Mouse (Mus musculus) hindbrain, embryonic 10.5 days (tissue): ENCODE results near the gene Col3a1. TPM values are rescaled to one million over a fixed set of nuclear protein-coding genes. Genes with fewer than 3 reads are reported as not detected.

Source experiments
- DNase-seq: peaks from one replicate; pipeline ENCODE4 v3.0.0-alpha.2; 2017; ENCODE audit warnings: low spot score
- H3K27ac ChIP-seq: fragments of 300-500 bp; sonication (generic); 2 replicates; pipeline ENCODE4 v1.5.1; 2016; ENCODE audit warnings: mild to moderate bottlenecking, moderate library complexity
- H3K27me3 ChIP-seq: fragments of 300-500 bp; sonication (generic); 2 replicates; pipeline ENCODE4 v1.6.1; 2016; ENCODE audit warnings: mild to moderate bottlenecking; ENCODE audit not compliant: poor library complexity, insufficient read depth, severe bottlenecking
- H3K36me3 ChIP-seq: fragments of 300-500 bp; sonication (generic); 2 replicates; pipeline ENCODE4 v1.6.1; 2016; ENCODE audit warnings: mild to moderate bottlenecking, moderate library complexity
- H3K4me1 ChIP-seq: fragments of 300-500 bp; sonication (generic); replicated peaks from 2 replicates; pipeline ENCODE4 v1.6.1; 2016; ENCODE audit warnings: mild to moderate bottlenecking
- H3K4me3 ChIP-seq: fragments of 300-500 bp; sonication (generic); 2 replicates; pipeline ENCODE4 v1.5.1; 2016; ENCODE audit warnings: mild to moderate bottlenecking, moderate library complexity
- H3K9me3 ChIP-seq: fragments of 300-500 bp; sonication (generic); 2 replicates; pipeline ENCODE4 v1.6.1; 2016; ENCODE audit warnings: mild to moderate bottlenecking, moderate library complexity
- WGBS: fragments of 180-500 bp; shearing (Covaris S2); methylation state at CpG from one replicate; pipeline ENCODE4 v1.1.7; 2016; 5-methylcytosine and 5-hydroxymethylcytosine counted together
- polyA plus RNA-seq: library from polyadenylated mRNA; unstranded; fragments of >200 nt; fragmentation: Nextera tagmentation; extraction: Ambion mirVana; gene quantifications from 2 replicates; pipeline ENCODE4 v1.2.1, GENCODE M21; 2016

Gene Col3a1
- polyA plus RNA-seq, 1 experiment from 2014 or later = 385 TPM

DNA sequence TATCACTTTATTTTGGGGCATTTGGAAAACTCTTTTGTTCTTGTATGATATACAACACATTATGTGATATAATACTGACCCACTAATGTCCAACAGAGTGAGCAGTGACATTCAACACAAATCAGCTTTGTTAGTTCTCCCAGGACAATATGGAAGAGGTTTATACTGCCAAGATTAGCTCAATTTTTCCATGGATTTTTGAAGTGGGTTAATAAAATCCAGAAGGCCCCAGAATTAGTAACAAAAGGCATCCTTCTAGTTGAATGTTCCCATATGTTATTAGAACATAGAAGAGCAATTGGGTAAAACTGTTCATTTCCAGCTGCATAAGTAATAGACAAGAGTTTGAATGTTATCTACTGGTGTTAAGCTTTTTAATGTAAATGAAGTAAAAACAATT is 9.5 kb downstream of the Col3a1 start:
- H3K4me3 ChIP-seq = no peak overlapping the region
- no peaks in the 10 kb centered on the region for H3K4me1 ChIP-seq
- no peaks in the 10 kb centered on the region for H3K9me3 ChIP-seq
- no peaks in the 10 kb centered on the region for H3K27me3 ChIP-seq
- DNase-seq = no peak
- no peak overlapping the region for H3K27ac ChIP-seq
- H3K36me3 ChIP-seq = no peaks in the 10 kb centered on the region

DNA sequence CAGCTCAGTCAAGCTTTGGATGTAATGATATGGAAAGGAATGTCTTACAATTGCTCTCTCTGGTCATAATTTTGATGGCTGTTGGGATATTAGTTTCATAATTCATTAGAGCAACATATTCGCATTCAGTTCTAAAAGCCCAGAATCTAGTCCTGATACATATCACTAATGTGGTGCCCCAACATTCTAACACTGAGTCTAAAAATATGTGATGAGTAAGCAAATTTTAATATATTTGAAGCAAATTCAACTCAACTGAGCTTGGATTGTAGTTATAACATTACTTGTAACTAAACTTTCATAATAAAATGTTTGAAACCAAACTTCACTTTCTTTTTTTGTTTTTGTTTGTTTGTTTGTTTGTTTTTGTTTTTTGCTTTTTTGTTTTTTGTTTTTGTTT is 17.8 kb downstream of the Col3a1 start:
- WGBS = 92% methylated on average over 1 of the region's 1 CpGs

DNA sequence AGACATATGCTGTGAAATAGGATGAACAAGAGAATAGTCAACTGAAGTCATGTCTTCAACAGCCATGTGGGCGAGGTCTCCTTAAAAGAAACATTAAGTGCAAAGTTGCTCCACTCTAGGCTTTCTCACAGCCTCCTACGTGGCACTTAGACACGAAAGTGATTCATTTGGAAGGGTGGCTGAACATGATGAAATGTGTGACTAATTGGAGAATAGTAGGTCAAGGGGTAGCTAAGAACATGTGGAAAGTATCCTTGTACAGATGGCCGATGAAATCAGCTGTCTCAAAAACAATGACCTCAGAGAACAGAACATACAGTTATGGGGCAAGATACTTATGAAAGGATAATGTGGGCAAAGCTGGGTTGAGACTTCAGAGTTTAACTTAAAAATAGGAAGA is 44.6 kb downstream of the Col3a1 start:
- H3K9me3 ChIP-seq = no peaks in the 10 kb centered on the region
- WGBS = 68% methylated on average over 4 of the region's 4 CpGs
- no peaks in the 10 kb centered on the region for H3K36me3 ChIP-seq
- no peaks in the 10 kb centered on the region for H3K4me1 ChIP-seq
- H3K27me3 ChIP-seq = no peaks in the 10 kb centered on the region
- no peak for DNase-seq
- no peak overlapping the region for H3K27ac ChIP-seq
- no peak overlapping the region for H3K4me3 ChIP-seq

More for the DNA sequence above, 17.8 kb downstream of the Col3a1 start:
- H3K4me3 ChIP-seq = no peak overlapping the region
- no peaks in the 10 kb centered on the region for H3K27me3 ChIP-seq
- no peaks in the 10 kb centered on the region for H3K4me1 ChIP-seq
- no peaks in the 10 kb centered on the region for H3K36me3 ChIP-seq
- no peak for DNase-seq
- no peaks in the 10 kb centered on the region for H3K9me3 ChIP-seq
- no peak overlapping the region for H3K27ac ChIP-seq

DNA sequence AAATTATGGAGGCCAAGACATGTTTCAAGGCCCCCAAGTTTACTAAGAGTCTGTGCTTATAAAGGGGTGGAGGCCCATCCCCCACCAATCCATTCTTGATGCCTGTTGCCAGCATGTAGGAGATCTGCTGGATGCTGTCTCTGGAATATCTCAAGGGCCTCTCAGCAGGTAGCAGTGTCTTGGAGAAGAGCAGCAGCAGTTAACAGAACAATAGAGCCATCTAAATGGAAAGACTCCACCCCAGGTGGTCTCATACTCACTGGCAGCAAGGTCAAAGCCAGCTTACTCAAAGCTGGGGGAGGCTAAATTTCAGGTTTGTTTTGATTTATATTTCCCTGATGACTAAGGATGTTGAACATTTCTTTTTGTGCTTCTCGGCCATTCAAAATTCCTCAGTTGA is 46.7 kb downstream of the Col3a1 start:
- H3K9me3 ChIP-seq = no peaks in the 10 kb centered on the region
- H3K4me3 ChIP-seq = no peak overlapping the region
- WGBS = 76% methylated on average over 1 of the region's 1 CpGs
- no peaks in the 10 kb centered on the region for H3K4me1 ChIP-seq
- H3K36me3 ChIP-seq = no peaks in the 10 kb centered on the region
- no peak for DNase-seq
- H3K27ac ChIP-seq = no peak overlapping the region
- no peaks in the 10 kb centered on the region for H3K27me3 ChIP-seq

DNA sequence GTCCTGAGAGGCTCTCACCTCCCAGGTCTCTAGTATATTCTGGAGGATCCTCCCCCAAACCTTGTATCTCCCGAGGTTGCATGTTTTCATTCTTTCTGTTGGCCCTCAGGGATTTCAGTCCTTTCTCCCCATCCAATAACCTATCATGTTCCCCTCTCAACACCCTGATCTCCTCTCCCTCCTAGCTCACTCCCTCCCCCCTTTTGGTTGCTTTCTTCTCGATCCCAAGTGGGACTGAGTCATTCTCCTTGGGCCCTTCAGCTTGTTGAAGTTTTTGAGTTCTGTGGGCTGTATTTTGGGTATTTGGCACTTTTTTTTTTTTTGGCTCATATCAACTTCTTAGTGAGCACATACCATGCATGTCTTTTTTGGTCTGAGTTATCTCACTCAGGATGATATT is 47.8 kb downstream of the Col3a1 start:
- H3K4me1 ChIP-seq = no peaks in the 10 kb centered on the region
- H3K27me3 ChIP-seq = no peaks in the 10 kb centered on the region
- WGBS = 84% methylated on average over 2 of the region's 2 CpGs
- H3K36me3 ChIP-seq = no peaks in the 10 kb centered on the region
- H3K9me3 ChIP-seq = no peaks in the 10 kb centered on the region
- no peak overlapping the region for H3K4me3 ChIP-seq
- DNase-seq = no peak
- no peak overlapping the region for H3K27ac ChIP-seq

DNA sequence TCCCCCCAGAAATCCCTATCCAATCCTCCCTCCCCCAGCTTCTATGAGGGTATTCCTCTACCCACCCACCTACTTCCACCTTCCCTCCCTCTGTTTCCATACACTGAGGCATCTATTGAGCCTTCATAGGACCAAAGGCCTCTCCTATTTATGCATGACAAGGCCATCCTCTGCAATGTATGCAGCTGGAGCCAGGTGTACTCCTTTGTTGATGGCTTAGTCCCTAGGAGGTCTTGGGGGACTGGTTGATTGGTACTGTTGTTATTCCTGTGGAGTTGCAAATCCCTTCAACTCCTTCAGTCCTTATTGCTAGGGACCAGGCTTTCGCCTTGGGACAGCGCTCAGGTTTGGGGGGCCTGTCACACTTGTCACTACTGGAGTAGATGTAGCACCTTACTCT is 48.3 kb downstream of the Col3a1 start:
- 87% methylated on average over 2 of the region's 2 CpGs for WGBS
- H3K36me3 ChIP-seq = no peaks in the 10 kb centered on the region

DNA sequence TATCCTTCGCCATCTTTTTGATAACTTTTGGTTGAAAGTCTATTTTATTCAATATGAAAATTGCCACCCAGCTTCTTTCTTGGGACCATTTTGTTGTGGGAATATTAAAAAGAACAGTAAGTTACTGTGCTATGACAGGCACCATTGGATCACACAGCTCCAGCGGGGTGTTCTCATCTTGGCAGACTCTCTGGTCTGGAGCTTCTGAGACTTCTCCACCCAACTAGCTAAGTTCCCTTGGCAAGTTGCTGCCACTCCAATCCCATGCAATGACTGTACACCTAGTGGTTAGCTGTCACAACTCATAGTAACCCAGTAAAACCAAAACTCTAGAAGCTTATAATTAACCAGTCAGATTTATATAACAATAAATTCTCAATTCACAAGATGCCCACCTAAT is 51.9 kb downstream of the Col3a1 start:
- DNase-seq = no peak
- Histone ChIP-seq H3K4me1 (no peaks in the 10 kb centered on the region), H3K27me3 (no peaks in the 10 kb centered on the region), H3K4me3 (no peak overlapping the region), H3K9me3 (no peaks in the 10 kb centered on the region), H3K36me3 (no peaks in the 10 kb centered on the region), H3K27ac (no peak overlapping the region)
- WGBS = 96% methylated on average over 2 of the region's 2 CpGs

More for the DNA sequence above, 48.3 kb downstream of the Col3a1 start:
- no peak overlapping the region for H3K27ac ChIP-seq
- no peak overlapping the region for H3K4me3 ChIP-seq
- H3K27me3 ChIP-seq = no peaks in the 10 kb centered on the region
- DNase-seq = no peak
- H3K4me1 ChIP-seq = no peaks in the 10 kb centered on the region
- no peaks in the 10 kb centered on the region for H3K9me3 ChIP-seq

DNA sequence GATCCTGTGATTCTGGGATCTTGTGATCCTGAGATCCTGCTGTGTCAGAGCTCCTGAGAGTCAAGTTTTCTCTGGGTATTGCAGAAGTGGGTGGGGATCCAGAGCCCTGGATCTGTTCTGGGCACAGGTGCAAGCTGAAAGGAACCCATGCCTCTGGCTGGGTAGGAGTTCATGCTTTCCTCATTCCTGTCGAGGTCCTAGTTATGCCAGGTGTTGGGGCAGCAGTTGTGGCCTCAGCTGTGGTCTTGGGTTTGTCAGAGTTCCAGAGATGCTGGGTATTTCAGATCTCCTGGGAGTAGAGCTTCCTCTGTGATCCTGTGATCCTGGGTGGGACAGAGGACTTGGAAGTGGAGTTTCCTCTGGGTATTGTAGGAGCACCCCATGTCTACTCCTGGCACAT is 54.1 kb downstream of the Col3a1 start:
- Histone ChIP-seq H3K4me3 (no peak overlapping the region), H3K4me1 (no peaks in the 10 kb centered on the region), H3K27me3 (no peaks in the 10 kb centered on the region), H3K27ac (no peak overlapping the region), H3K36me3 (no peaks in the 10 kb centered on the region), H3K9me3 (peaks cover 13% of the 10 kb centered on the region; the same call in 1 of the 2 replicates)
- WGBS = 68% methylated on average over 1 of the region's 1 CpGs
- no peak for DNase-seq

DNA sequence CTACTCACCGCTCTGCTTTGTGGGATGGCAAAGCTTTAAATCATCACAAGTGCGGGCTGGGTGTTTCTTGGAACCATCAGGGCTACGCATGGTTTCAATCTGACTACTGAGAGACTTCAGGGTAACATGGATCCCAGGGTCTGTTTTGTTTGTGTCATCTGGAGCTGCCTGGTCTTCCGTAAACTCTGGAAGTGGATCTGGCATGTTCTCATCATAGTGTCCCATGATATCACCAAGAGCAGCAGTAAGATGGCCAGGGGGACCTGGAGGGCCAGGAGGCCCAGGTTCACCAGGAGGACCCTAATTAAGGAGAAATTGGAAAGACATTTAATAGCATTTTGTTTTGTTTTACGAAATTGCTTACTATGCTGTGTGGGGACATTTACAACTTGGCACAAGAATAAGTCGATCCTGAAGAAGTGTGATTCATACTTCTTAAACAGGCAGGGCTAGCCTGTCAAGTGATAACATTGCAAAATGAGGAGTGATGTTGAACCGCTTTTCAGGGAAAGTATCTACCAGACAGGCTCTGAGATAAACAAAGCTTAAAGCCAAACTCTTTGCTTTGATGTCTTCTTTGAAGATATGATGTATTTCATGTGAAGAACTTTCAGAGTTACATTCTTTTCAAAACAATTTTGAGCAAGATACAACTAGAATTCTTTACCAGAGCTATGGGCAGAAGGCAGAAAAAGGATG is 68.8 kb downstream of the Col3a1 start:
- Histone ChIP-seq H3K27ac (no peak overlapping the region), H3K9me3 (no peaks in the 10 kb centered on the region), H3K36me3 (no peaks in the 10 kb centered on the region; the same call in 1 of the 2 replicates), H3K4me1 (no peaks in the 10 kb centered on the region), H3K4me3 (no peak overlapping the region), H3K27me3 (no peaks in the 10 kb centered on the region)
- WGBS = 83% methylated on average over 7 of the region's 7 CpGs
- DNase-seq = no peak

DNA sequence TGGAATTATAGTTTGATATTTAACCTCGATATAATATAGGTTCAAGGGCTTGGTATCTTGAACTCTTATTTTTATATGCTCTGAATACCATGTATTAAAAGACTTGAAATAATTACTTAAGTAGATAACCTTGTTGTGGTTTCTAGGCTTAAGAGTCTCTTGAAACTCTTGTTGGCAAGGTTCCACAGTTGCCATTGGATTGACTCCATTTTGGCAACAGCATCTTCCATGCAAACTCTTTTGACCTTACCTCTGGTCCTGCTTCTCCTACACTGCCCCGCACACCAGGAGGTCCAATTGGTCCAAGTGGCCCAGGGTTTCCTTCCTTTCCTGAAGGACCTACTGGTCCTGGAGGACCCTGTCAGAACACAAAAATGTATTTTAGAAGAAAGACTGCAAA is 70.5 kb downstream of the Col3a1 start:
- Histone ChIP-seq H3K4me1 (no peaks in the 10 kb centered on the region), H3K36me3 (no peaks in the 10 kb centered on the region), H3K9me3 (no peaks in the 10 kb centered on the region), H3K27me3 (no peaks in the 10 kb centered on the region), H3K27ac (no peak overlapping the region), H3K4me3 (no peak overlapping the region)
- DNase-seq = no peak
- WGBS = 90% methylated on average over 2 of the region's 2 CpGs

Other genes starting within 250 kb of the Col3a1 start
- gene Col5a2, start 191.7 kb downstream of the Col3a1 start, polyA plus RNA-seq = 23.1 and 26.1 TPM in 2 replicates